Mouse (Mus musculus) megakaryocyte-erythroid progenitor cell, adult 5-6 weeks (primary cell): Measurements from ENCODE around the gene Gpr107. TPM values are rescaled to one million over a fixed set of nuclear protein-coding genes. Genes with fewer than 3 reads are reported as not detected.

Experiments
- ATAC-seq: replicated peaks from 2 replicates; pipeline ENCODE4 v1.8.0; 2016; ENCODE audit warnings: mild to moderate bottlenecking, inconsistent platforms; ENCODE audit not compliant: severe bottlenecking, poor library complexity, low FRiP score, low TSS enrichment
- total RNA-seq, 2 experiments: library from RNA; stranded (forward) in 1 of 2; stranded (reverse) in 1 of 2; fragments of 200-1000, 215-1000 nt in 1 of 2; fragments of >200 nt in 1 of 2; fragmentation: Nextera tagmentation in 1 of 2; gene quantifications; 2 replicates each; pipeline ENCODE4 v1.2.3; 2014 to 2017

The Gpr107 gene
- total RNA-seq, 2 experiments from 2014 or later, result 15.0 to 19.6 TPM

DNA sequence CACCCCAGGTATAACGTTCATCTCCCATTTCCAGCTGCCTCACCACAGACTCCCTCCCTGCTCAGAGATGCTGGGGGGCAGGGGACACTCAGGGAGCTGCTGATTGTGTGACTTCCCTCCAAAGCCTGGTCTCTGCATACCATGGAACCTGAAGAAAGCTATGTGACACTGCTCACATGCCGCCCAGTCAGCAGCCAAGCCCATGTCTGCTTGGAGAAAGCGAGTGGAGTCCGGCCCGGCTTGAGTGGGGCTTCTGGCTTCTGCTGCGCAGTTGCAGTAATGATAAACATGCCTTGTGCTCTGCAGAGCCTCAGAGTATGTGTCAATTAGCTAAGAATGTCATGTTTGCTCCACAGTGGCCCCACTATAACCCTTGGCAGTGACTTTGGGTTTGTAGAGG lies 67.4 kb downstream of the Gpr107 start:
- no peak for ATAC-seq

DNA sequence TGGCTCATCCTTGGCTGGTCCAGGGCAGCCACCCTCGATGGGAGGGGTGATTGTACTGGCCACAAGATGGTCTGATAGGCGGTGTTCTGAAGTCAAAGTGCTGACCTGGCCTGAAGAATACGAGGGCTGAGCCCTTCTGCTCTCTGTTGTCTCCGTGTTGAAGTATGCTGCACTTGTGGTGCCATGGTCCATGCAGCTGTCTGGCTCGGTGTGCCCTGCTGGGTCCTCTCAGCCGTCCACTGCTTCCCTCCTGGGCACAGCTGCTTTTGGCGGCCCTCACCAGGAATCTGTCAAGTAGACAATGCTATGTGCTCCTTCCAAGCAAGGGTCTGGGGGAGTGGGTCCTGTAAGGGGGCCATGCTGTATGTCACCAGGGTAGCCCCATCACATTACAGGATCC lies 68.7 kb downstream of the Gpr107 start:
- ATAC-seq, result no peak

DNA sequence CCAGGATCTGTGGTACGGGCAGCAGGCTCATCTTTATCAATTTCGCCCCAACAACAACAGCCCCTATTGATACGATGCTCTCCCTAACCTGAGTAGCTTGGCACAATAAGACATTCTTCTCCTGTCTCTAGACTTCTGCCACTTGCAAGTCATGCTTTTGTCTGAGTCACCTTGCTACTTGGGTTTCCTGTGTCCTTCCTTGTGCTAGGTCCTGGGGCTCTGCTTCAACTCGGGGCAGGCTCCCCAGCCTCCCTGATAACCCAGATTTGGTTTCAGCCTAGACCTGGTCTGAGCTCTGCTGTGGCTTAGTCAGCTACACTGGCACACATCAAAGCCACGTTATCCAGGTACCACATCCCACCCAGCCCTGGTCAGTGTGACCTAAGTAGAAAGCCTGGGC lies 69.5 kb downstream of the Gpr107 start:
- ATAC-seq, result no peak

DNA sequence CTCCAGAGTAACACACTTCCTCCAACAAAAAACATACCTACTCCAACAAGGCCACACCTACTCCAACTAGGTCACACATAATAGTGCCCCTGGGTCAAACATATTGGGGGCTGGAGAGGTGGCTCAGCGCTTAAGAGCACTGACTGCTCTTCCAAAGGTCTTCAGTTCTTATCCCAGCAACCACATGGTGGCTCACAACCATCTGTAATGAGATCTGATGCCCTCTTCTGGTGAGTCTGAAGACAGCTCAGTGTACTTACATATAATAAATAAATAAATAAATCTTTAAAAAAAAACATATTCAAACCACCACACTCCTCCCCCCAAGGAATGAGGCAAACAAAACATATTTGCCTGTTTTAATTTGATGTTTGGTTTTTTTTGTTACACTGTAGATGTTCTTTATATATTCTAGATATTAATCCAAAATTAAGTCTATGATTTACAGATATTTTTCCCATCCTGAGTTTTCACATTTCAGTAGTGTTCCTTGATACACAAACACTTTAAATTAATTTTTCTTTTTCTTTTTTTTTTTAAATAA lies 76.7 kb downstream of the Gpr107 start:
- no peak for ATAC-seq

DNA sequence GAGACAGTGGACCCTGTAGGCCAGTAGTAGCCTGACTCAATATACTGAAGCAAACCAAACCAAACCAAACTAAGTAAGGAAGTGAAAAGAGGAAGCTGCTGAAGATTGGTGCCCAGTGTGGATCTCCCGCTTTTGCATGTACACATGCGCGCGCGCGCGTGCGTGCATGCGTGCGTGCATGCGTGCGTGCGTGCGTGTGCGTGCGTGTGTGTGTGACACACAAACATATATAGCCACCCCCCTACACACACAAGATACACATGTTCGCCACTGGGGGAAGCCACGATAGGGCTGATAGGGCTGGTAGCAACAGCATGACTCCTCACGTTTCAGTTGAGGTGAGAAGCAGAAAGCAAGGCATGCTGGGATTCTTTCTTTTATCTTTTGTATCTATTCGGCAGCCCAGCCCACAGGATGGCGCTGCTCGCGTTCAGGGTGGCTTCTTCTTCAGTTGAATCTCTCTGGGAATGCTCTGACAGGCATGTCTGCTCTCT lies 87.1 kb downstream of the Gpr107 start:
- ATAC-seq, result peak; percentile 94

DNA sequence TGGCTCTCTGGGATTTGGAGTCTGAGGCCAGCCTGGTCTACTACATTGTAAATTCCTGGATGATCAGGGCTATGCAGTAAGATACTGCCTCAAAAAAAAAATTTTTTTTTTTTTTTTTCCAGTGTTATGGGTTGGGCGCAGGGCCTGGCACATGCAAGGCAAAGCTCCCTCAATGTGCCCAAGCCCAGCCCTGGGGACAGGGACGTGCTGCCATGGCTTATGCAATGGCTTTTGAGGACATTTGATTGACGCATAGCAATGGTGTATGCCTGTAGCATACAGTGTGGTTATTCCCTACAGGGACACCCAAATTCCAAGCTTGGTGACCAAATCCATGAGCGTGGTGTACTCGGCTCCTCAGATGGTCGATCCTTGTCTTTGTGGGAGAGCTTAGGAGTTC lies 87.7 kb downstream of the Gpr107 start:
- ATAC-seq, result no peak

DNA sequence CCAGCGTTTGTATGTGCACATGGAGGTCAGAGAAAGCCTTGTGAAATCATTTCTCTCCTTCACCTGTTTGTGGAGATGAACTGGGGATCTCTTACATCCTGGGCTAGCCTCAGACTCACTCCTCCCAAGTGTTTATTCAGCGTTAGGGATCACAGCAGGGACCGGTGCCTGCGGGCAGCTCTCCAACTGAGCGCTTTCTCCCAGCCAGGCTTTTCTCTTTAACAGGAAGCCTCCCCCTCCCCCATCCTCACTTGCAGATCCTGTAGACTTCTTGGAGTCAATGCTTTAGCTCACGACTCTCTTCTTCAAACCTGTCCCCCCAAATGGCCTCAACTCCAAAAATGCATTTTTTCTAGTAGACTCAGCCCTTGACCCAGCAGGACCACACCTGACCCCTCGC lies 89.5 kb downstream of the Gpr107 start:
- ATAC-seq, result no peak

DNA sequence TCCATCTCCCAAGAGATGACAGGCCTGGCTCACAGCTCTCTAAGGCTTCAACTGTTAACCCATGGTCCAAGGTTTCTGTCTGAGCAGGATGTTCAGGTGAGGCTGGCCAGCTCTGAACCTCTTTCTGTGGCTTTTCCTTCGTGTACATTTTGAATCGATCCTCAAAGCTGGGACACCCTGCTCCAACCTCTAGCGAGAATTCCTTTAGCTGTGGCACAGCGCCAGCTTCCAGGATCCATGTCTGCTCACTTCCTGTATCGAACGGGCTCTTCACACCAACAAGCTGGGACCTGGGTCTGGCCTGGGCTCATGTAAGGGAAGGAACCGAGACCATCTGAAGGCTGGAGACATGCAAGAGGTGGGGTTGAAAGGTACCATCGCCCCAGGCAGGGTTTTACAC lies 92.1 kb downstream of the Gpr107 start:
- no peak for ATAC-seq

DNA sequence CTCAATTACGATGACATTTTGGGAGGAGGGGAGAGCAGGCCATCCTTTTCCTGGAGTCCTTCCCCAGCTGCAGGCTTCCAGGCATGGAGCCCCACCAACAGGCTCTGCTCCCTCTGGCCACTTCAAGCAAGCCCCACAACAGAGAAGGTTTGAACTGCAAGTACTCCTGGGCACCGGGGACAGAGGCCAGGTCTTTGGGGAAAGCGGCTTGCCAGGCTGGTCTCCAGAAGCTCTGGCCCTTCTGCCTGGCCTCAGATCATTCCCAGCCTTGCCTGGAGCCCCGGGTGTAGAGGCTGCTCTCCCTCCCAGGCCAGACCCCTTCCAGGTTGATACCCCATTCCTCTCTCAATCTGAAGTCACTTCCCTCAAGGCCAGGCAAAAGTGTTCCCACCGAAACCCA lies 92.9 kb downstream of the Gpr107 start:
- no peak for ATAC-seq

DNA sequence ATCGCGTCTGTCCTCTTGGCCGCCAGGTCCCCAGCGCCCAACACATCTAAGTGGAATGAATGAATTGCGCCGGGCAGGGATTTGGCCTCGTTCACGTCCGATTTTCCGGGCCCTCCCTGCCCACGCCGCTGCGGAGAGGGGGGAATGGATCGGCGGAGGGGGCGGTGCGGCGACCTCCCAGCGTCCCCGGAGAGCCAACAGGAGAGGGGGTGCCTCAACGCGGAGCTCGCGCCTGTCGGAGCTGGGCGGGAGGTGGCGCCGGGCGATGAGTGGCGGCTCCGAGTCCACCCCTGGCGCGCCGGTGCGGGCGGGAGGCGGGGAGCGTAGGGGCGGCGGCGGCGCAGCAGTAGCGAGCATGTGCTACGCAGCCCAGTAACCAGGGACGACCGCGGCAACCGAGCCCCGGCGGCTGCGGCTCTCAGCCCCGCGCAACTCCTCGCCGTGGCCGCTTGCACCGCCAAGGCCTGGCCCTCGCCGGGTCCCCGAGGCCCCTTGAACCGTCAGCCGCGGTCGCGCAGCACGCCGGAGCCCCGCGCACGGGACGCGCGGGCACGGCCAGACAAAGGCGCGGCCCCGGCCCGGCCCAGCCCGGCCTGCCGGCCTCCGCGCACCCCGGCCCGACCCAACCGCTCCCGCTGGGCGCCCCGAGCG lies 93.5 kb downstream of the Gpr107 start, which contains the start of gene Ncs1:
Ncs1 (plus strand) TSS at position 333 of the 651 bp plus-strand sequence.
- peak; percentile 52; the same call in 1 of the 2 replicates for ATAC-seq

DNA sequence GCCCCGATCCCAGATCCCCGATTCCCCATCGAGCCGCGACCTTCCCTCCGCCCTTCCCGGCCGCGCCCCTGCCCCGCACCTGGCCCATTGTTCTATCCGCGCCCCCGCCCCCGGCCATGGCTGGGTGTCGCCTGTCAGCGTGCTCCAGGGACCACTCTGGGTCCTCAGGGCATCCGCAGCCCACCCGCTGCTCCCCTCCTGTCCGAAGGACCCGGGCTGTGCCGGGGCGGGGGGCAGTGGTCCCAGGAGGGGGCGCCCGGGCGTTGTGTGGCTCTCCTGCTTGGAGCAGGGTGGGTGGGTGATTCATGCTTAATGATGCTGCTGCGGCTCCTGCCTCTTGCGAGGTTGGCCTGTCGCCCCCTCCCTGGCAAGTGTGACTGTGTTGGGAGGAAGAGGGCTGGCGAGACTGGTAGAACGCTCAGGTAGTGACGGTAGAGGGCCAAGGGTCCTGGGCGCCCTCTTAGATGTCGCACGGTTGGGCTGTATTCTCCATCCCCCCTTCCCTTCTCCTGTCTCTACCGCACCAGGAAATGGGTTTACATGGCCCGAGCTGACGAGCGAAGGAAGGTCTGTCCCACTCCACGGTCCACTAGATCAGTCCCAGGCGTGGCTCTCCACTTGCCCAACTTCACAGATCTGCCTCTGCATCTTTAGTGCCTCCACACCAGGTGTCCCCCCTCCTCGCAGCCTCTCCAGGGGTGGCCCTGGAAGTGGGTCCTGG lies 94.3 kb downstream of the Gpr107 start:
- ATAC-seq, result no peak

DNA sequence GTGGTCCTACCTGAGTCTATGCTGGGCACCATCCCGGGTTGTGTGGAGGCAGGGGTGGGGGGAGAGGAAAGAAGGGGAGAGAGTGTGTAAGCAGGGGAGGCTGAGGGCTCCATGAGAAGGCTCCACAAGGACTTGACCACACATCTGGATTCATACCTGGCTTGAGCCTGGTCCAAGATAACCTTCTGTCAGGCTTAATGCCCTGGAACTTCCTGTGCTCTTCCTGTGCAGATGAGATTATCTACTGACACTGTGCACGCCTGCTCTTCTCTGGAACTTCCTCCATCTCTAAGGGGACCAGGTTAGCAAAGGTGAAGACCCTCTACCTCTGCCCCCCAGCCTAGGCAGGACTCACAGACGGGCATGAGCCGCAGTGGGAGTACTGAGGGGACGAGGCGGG lies 96.7 kb downstream of the Gpr107 start:
- ATAC-seq, result no peak

DNA sequence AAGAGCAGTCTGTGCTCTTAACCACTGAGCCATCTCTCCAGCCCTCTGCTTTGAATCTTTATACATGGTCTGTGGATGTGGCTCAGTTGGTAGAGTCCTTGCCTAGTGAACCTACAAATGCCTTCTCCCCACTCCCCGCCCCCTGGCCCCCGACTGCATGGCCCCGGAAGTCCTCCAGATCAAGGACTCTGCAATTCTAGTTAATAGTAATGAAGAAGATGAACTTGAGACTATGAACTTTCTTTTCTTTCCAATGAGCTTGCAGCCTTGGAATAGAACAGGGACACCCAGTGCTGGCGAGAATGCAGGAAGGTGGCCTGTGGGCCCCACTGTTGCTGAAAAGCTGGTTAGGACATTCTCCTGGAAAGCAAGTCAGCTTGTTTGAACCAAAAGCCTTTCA lies 100.1 kb downstream of the Gpr107 start:
- ATAC-seq, result no peak

DNA sequence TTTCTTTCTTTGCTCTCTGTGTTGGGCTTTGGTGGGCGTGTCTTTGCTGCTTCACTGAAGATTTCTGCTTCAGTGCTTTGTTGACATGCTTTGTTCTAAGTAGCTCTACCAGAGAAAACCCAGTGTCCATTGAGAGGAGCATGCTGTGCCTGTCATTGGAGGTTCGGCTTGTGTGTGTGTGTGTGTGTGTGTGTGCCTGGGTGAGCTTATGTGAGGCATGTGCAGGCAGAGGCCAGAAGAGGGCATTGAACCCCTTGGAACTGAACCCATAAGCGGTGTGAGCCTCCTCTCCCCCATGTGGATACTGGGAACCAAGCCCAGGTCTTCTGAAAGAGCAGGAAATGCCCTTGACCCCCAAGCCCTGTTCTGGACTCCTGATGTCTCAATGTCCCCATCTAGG lies 101.3 kb downstream of the Gpr107 start:
- ATAC-seq, result no peak

DNA sequence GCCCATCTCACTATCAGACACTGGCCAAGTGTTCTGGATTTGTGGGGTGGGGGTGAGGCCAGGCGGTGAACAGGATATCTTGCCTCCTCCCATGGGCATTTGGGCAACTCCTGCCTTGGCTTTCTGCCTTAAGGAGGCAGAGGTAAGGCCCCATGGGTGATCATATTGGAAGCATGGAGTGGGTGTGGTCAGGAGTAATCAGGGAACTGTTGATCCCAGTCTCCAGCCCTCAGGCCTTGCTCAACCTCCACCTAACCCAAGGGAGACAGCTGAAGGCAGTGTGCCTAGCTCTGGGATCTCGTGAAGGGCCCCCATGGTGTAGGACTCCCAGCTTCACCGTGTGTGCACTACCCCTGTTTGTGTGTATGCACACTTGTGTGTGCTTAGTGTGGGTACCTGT lies 102.7 kb downstream of the Gpr107 start:
- ATAC-seq, result no peak

DNA sequence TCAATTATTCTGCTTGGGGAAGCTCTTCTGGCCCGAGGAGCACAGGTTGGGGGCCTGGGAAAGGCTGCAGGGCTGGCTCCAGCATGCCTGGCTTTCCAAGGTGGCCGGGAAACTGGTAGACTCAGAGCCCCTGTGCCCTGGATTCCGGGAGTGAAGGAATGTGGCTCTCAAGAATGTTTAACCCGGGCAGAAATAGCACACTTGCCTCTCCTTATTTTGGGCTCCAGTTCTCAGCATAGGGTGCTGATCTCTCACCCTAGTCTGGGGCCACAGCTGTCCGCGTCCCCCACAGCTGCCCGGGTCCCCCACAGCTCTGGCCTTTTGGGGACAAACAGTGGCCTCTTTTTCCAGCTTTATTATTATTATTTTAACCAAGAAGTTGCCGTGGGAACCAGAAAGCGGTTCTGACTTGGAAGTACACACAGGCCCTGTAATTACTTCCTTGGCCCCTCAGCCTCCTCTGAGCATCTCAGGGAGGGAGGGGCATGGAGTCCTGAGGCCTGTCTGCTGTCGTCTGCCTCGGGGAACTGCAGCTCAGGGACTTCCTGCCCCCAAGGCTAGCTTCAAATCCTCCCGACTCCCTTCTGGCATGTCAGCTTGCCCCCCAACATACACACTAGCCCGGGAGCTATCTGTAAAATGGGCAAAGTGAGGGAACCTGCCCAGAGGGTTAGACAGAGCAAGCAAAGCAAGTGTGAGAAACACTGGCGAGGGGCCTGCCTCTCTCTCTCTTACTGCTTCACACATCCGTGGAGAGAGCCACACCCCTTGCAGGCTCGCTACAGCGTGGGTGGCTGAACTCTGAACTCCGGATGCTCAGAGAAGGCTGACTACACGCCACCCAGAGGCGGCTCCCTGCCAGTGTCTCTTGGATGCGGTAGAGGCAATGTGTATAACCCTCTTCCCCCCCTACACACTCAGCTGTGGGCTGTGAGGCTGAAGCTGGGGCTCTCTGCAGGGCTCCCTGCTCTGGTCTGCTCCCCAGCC lies 104.1 kb downstream of the Gpr107 start:
- ATAC-seq, result peak; percentile 82

DNA sequence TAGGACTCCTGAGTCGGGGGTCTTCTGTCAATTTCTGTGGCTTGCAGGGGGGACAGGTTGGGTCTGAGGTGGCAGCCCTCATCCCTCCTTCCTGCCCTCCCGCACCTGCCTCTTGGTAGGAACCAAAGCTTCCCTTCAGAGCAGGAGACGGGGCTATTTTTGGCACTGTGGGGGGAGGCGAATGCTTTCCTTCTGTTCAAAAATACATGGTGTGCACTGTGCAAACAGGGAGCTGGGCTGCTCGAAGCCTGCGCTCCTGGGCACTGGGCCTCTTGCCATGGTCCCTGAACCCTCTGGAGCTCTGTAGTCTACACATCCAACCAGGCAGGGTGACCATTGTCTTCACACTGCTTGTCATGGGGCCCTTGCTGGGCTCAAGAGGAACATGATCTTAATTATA lies 105.0 kb downstream of the Gpr107 start:
- no peak for ATAC-seq

DNA sequence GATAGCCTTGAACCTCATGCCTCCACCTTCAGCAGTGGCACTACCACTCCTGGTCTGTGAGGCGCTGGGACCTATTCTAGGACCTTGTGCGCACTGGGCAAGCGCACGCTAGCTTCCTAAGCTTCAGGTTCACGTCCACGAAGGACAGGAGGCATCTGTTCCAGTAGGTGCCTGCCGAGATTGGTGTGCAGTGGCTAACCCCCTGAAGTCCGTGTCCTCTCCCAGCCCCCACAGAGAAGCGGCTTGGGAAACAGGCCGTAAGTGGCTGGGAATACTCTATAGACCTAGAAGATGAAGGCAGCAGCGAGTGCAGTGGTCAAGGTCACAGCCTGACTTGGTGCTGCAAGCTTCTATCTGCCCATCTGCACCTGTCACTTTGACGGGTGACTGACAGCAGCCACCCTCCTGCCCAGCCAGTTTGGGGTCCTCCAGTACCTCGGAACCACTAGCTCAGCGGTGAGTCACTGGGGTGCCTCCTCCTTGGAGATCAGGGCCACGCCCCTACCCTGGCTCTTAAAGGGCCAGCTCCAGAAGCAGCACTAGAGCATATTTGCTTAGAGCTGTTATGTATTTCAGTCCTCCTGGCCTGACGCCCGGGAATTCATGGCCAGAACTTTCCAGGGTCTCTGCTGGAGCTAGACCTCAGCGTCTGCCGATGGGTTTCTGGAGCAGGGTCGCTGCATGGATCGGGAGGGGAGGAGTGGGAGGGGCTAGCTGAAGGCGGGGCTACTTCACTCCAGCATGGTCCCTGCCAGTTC lies 106.7 kb downstream of the Gpr107 start:
- peak; percentile 77 for ATAC-seq

DNA sequence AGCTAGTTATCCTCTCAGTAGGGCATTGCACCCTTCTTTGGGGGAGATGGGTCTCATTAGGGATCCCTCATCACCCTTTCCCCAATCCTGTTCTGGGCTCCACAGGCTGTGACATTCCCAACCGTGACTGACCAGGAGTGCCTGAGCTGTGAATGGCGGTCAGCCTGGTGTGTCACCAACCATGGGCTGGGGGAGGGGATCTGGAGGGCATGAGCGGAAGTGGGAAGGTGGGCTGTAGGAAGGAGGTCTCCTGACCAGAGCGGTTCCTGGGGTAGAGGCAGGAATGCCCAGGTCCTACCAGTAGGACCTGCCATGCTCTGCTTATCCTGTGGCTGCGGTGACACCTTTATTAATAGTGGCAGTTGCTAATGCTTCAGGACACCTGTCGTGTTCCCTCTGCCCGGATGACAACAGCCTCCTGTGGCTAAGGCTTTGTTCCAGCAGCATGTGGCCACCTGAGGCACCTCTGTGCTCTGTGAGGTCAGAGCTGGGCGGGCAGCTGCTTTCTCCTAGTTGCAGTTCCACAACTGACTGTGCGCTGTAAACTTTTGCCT lies 107.3 kb downstream of the Gpr107 start:
- ATAC-seq, result no peak
